Mouse (Mus musculus) intestine, embryonic 14.5 days (tissue): Measurements from ENCODE around the gene Usb1. TPM values are rescaled to one million over a fixed set of nuclear protein-coding genes. Genes with fewer than 3 reads are reported as not detected.

Experiments used
- ATAC-seq: fragments of 200-750 bp; cut with Nextera tagmentation; replicated peaks from 2 replicates; pipeline ENCODE4 v1.8.0; 2017; ENCODE audit warnings: low read depth, moderate number of reproducible peaks, moderate TSS enrichment, moderate library complexity; ENCODE audit not compliant: low FRiP score, low TSS enrichment
- DNase-seq: peaks from one replicate; pipeline ENCODE4 v3.0.0-alpha.2; 2018; ENCODE audit warnings: low spot score
- H3K27ac ChIP-seq: fragments of 300-500 bp; sonication (generic); 2 replicates; pipeline ENCODE4 v1.5.1; 2014; ENCODE audit warnings: low read depth, mild to moderate bottlenecking, control low read depth
- H3K27me3 ChIP-seq: fragments of 300-500 bp; sonication (generic); replicated peaks from 2 replicates; pipeline ENCODE4 v1.6.1; 2014; ENCODE audit warnings: low read length, control low read depth; ENCODE audit not compliant: control insufficient read depth, insufficient read depth
- H3K36me3 ChIP-seq: fragments of 300-500 bp; sonication (generic); 2 replicates; pipeline ENCODE4 v1.6.1; 2014; ENCODE audit warnings: low read length, control low read depth; ENCODE audit not compliant: control insufficient read depth, insufficient read depth
- H3K4me1 ChIP-seq: fragments of 300-500 bp; sonication (generic); replicated peaks from 2 replicates; pipeline ENCODE4 v1.6.1; 2014; ENCODE audit warnings: low read length, control low read depth, mixed read lengths; ENCODE audit not compliant: control insufficient read depth, insufficient read depth
- H3K4me2 ChIP-seq: fragments of 300-500 bp; sonication (generic); 2 replicates; pipeline ENCODE4 v1.6.1; 2014; ENCODE audit warnings: low read length
- H3K4me3 ChIP-seq: fragments of 300-500 bp; sonication (generic); 2 replicates; pipeline ENCODE4 v1.5.1; 2014; ENCODE audit warnings: low read depth, low read length, control low read depth, mixed read lengths
- H3K9ac ChIP-seq: fragments of 300-500 bp; sonication (generic); 2 replicates; pipeline ENCODE4 v1.6.1; 2014; ENCODE audit warnings: mild to moderate bottlenecking, low read length
- H3K9me3 ChIP-seq: fragments of 300-500 bp; sonication (generic); 2 replicates; pipeline ENCODE4 v1.6.1; 2016; ENCODE audit warnings: low read length, control low read depth; ENCODE audit not compliant: control insufficient read depth
- WGBS: fragments of 180-500 bp; shearing (Covaris S2); extraction: QIAGEN DNeasy Blood & Tissue Kit; methylation state at CpG from one replicate; pipeline ENCODE4 v1.1.7; 2014; 5-methylcytosine and 5-hydroxymethylcytosine counted together
- polyA plus RNA-seq: library from polyadenylated mRNA; unstranded; fragments of >200 nt; fragmentation: Nextera tagmentation; extraction: Ambion mirVana; gene quantifications from 2 replicates; pipeline ENCODE4 v1.2.1, GENCODE M21; 2014

The Usb1 gene
- polyA plus RNA-seq, 1 experiment from 2014 or later, result 39.0 TPM

- no peak overlapping the region for H3K4me3 ChIP-seq
- no peak for ATAC-seq
- no peaks in the 10 kb centered on the region for H3K9me3 ChIP-seq
- 87% methylated on average over 46 of the region's 46 CpGs for WGBS
- H3K9ac ChIP-seq, result no peak overlapping the region
- no peak overlapping the region for H3K27ac ChIP-seq
- H3K4me1 ChIP-seq, result peaks cover 11% of the 10 kb centered on the region
- H3K27me3 ChIP-seq, result no peaks in the 10 kb centered on the region
- no peak for DNase-seq
- H3K4me2 ChIP-seq, result no peak overlapping the region
- H3K36me3 ChIP-seq, result peaks cover 49% of the 10 kb centered on the region
Observed at GRCm38 (mm10) chr8:95327866-95328465, 4.1 kb upstream of the Usb1 start.

- Histone ChIP-seq H3K4me3 (peak overlapping the region; percentile 85), H3K9me3 (no peaks in the 10 kb centered on the region), H3K36me3 (peaks cover 56% of the 10 kb centered on the region), H3K4me2 (peak overlapping the region; percentile 79), H3K27me3 (no peaks in the 10 kb centered on the region), H3K9ac (peak overlapping the region; percentile 84), H3K4me1 (peaks cover 11% of the 10 kb centered on the region), H3K27ac (no peak overlapping the region; the same call in 1 of the 2 replicates)
- no peak for ATAC-seq
- DNase-seq, result no peak
- WGBS, result 72% methylated on average over 1 of the region's 1 CpGs
Observed at GRCm38 (mm10) chr8:95330367-95330766, 1.7 kb upstream of the Usb1 start.

GRCm38 (mm10) chr8:95331156-95331719, 846 bp upstream of the Usb1 start:
- peak overlapping the region; percentile 79 for H3K4me2 ChIP-seq
- no peaks in the 10 kb centered on the region for H3K27me3 ChIP-seq
- no peak for DNase-seq
- WGBS, result under 1% methylated on average over 38 of the region's 38 CpGs
- peaks cover 47% of the 10 kb centered on the region for H3K36me3 ChIP-seq
- H3K9me3 ChIP-seq, result no peaks in the 10 kb centered on the region
- H3K4me1 ChIP-seq, result peaks cover 11% of the 10 kb centered on the region
- peak overlapping the region; percentile 85 for H3K4me3 ChIP-seq
- peak overlapping the region; percentile 98 for H3K27ac ChIP-seq
- H3K9ac ChIP-seq, result peak overlapping the region; percentile 84
- peak; percentile 59 for ATAC-seq

- WGBS, result 27% methylated on average over 21 of the region's 21 CpGs
- H3K9me3 ChIP-seq, result no peaks in the 10 kb centered on the region
- no peaks in the 10 kb centered on the region for H3K27me3 ChIP-seq
- H3K4me2 ChIP-seq, result peak overlapping the region; percentile 79
- H3K9ac ChIP-seq, result peak overlapping the region; percentile 84
- H3K4me3 ChIP-seq, result peak overlapping the region; percentile 85
- H3K4me1 ChIP-seq, result peaks cover 11% of the 10 kb centered on the region
- H3K27ac ChIP-seq, result peak overlapping the region; percentile 98
- ATAC-seq, result peak; percentile 34
- no peak for DNase-seq
- peaks cover 39% of the 10 kb centered on the region for H3K36me3 ChIP-seq
Observed at GRCm38 (mm10) chr8:95332437-95333199, 534 bp downstream of the Usb1 start.

- H3K4me3 ChIP-seq, result no peak overlapping the region
- H3K9ac ChIP-seq, result no peak overlapping the region
- H3K36me3 ChIP-seq, result peaks cover 41% of the 10 kb centered on the region
- no peak for DNase-seq
- H3K4me2 ChIP-seq, result no peak overlapping the region
- no peaks in the 10 kb centered on the region for H3K27me3 ChIP-seq
- peaks cover under 1% of the 10 kb centered on the region for H3K4me1 ChIP-seq
- ATAC-seq, result no peak
- 81% methylated on average over 1 of the region's 1 CpGs for WGBS
- H3K9me3 ChIP-seq, result no peaks in the 10 kb centered on the region
- H3K27ac ChIP-seq, result no peak overlapping the region
Observed at GRCm38 (mm10) chr8:95335706-95336105, 3.6 kb downstream of the Usb1 start.

- Histone ChIP-seq H3K27me3 (no peaks in the 10 kb centered on the region), H3K4me1 (no peaks in the 10 kb centered on the region), H3K9me3 (no peaks in the 10 kb centered on the region), H3K27ac (no peak overlapping the region), H3K36me3 (peaks cover 44% of the 10 kb centered on the region), H3K9ac (no peak overlapping the region), H3K4me2 (no peak overlapping the region), H3K4me3 (no peak overlapping the region)
- DNase-seq (no peak), ATAC-seq (no peak)
Observed at GRCm38 (mm10) chr8:95336363-95336762, 4.3 kb downstream of the Usb1 start.

GRCm38 (mm10) chr8:95341721-95342120, 9.6 kb downstream of the Usb1 start:
- peaks cover 61% of the 10 kb centered on the region for H3K36me3 ChIP-seq
- no peak for DNase-seq
- H3K4me3 ChIP-seq, result no peak overlapping the region
- no peaks in the 10 kb centered on the region for H3K4me1 ChIP-seq
- ATAC-seq, result no peak
- H3K9me3 ChIP-seq, result no peaks in the 10 kb centered on the region
- H3K27ac ChIP-seq, result no peak overlapping the region
- no peak overlapping the region for H3K9ac ChIP-seq
- WGBS, result 59% methylated on average over 5 of the region's 5 CpGs
- no peaks in the 10 kb centered on the region for H3K27me3 ChIP-seq
- H3K4me2 ChIP-seq, result no peak overlapping the region

GRCm38 (mm10) chr8:95344668-95345067, 12.6 kb downstream of the Usb1 start:
- no peaks in the 10 kb centered on the region for H3K9me3 ChIP-seq
- no peaks in the 10 kb centered on the region for H3K27me3 ChIP-seq
- H3K36me3 ChIP-seq, result peaks cover 38% of the 10 kb centered on the region
- no peak overlapping the region for H3K27ac ChIP-seq
- H3K4me1 ChIP-seq, result peaks cover 7% of the 10 kb centered on the region; the same call in 1 of the 2 replicates
- DNase-seq (no peak), ATAC-seq (no peak)
- 78% methylated on average over 6 of the region's 6 CpGs for WGBS
- no peak overlapping the region for H3K4me2 ChIP-seq
- no peak overlapping the region for H3K9ac ChIP-seq
- H3K4me3 ChIP-seq, result no peak overlapping the region
